Mouse (Mus musculus) forebrain, embryonic 15.5 days (tissue): ENCODE measurements at regions not wholly inside any gene's neighbourhood (a gene's known extent, or its start where the extent isn't known, plus 50 kb on each side); places are given as distances from the start of the nearest gene placed in this dataset.

ENCODE experiments used
- ATAC-seq: fragments of 200-750 bp; cut with Nextera tagmentation; replicated peaks from 2 replicates; pipeline ENCODE4 v1.8.0; 2017; ENCODE audit warnings: mild to moderate bottlenecking, moderate TSS enrichment, moderate library complexity
- H3K27ac ChIP-seq: fragments of 300-500 bp; sonication (generic); replicated peaks from 2 replicates; pipeline ENCODE4 v1.5.1; 2015; ENCODE audit warnings: mild to moderate bottlenecking, inconsistent platforms
- H3K27me3 ChIP-seq: fragments of 300-500 bp; sonication (generic); 2 replicates; pipeline ENCODE4 v1.6.1; 2015; ENCODE audit warnings: inconsistent platforms
- H3K36me3 ChIP-seq: fragments of 300-500 bp; sonication (generic); 2 replicates; pipeline ENCODE4 v1.6.1; 2015; ENCODE audit warnings: mild to moderate bottlenecking, inconsistent platforms
- H3K4me1 ChIP-seq: fragments of 300-500 bp; sonication (generic); 2 replicates; pipeline ENCODE4 v1.6.1; 2015; ENCODE audit warnings: inconsistent platforms
- H3K4me2 ChIP-seq: fragments of 300-500 bp; sonication (generic); replicated peaks from 2 replicates; pipeline ENCODE4 v1.6.1; 2015; ENCODE audit warnings: mild to moderate bottlenecking, inconsistent platforms
- H3K4me3 ChIP-seq: fragments of 300-500 bp; sonication (generic); 2 replicates; pipeline ENCODE4 v1.5.1; 2015; ENCODE audit warnings: mild to moderate bottlenecking, inconsistent platforms
- H3K9ac ChIP-seq: fragments of 300-500 bp; sonication (generic); replicated peaks from 2 replicates; pipeline ENCODE4 v1.6.1; 2015; ENCODE audit warnings: mild to moderate bottlenecking, inconsistent platforms
- H3K9me3 ChIP-seq: fragments of 300-500 bp; sonication (generic); 2 replicates; pipeline ENCODE4 v1.6.1; 2016; ENCODE audit warnings: inconsistent platforms
- WGBS: fragments of 180-500 bp; shearing (Covaris S2); methylation state at CpG from one replicate; pipeline ENCODE4 v1.1.7; 2015; ENCODE audit warnings: mixed read lengths; 5-methylcytosine and 5-hydroxymethylcytosine counted together

GRCm38 (mm10) chr1:113389920-113390319, 1525.2 kb upstream of the Dsel start:
- H3K4me3 ChIP-seq = no peak overlapping the region
- no peak overlapping the region for H3K4me2 ChIP-seq
- H3K9me3 ChIP-seq = no peaks in the 10 kb centered on the region
- H3K36me3 ChIP-seq = no peaks in the 10 kb centered on the region
- ATAC-seq = no peak
- H3K4me1 ChIP-seq = no peaks in the 10 kb centered on the region
- WGBS = 93% methylated on average over 2 of the region's 2 CpGs
- H3K27ac ChIP-seq = no peak overlapping the region
- no peak overlapping the region for H3K9ac ChIP-seq
- no peaks in the 10 kb centered on the region for H3K27me3 ChIP-seq

GRCm38 (mm10) chr1:113384888-113385430, 1520.2 kb upstream of the Dsel start:
- Histone ChIP-seq H3K4me2 (no peak overlapping the region), H3K9ac (no peak overlapping the region), H3K36me3 (no peaks in the 10 kb centered on the region), H3K4me1 (no peaks in the 10 kb centered on the region), H3K9me3 (no peaks in the 10 kb centered on the region), H3K27me3 (no peaks in the 10 kb centered on the region), H3K4me3 (no peak overlapping the region), H3K27ac (no peak overlapping the region)
- ATAC-seq = no peak
- 56% methylated on average over 6 of the region's 6 CpGs for WGBS

- ATAC-seq = peak; percentile 64
- no peaks in the 10 kb centered on the region for H3K27me3 ChIP-seq
- H3K36me3 ChIP-seq = no peaks in the 10 kb centered on the region
- H3K4me1 ChIP-seq = no peaks in the 10 kb centered on the region
- H3K9ac ChIP-seq = no peak overlapping the region
- no peaks in the 10 kb centered on the region for H3K9me3 ChIP-seq
- H3K4me3 ChIP-seq = no peak overlapping the region
- WGBS = 91% methylated on average over 2 of the region's 2 CpGs
- H3K4me2 ChIP-seq = no peak overlapping the region
- H3K27ac ChIP-seq = no peak overlapping the region
These were observed 1519.0 kb upstream of the Dsel start for GRCm38 (mm10) chr1:113383717-113384116.

GRCm38 (mm10) chr1:113372679-113373078, 1508.0 kb upstream of the Dsel start:
- Histone ChIP-seq H3K4me3 (no peak overlapping the region), H3K9me3 (no peaks in the 10 kb centered on the region), H3K4me2 (no peak overlapping the region), H3K27me3 (no peaks in the 10 kb centered on the region), H3K36me3 (no peaks in the 10 kb centered on the region), H3K4me1 (no peaks in the 10 kb centered on the region), H3K27ac (no peak overlapping the region), H3K9ac (no peak overlapping the region)
- ATAC-seq = no peak
- 64% methylated on average over 1 of the region's 1 CpGs for WGBS

GRCm38 (mm10) chr1:113358242-113358641, 1493.5 kb upstream of the Dsel start:
- H3K36me3 ChIP-seq = no peaks in the 10 kb centered on the region
- no peaks in the 10 kb centered on the region for H3K9me3 ChIP-seq
- ATAC-seq = peak; percentile 80
- peaks cover 7% of the 10 kb centered on the region; the same call in 1 of the 2 replicates for H3K4me1 ChIP-seq
- H3K27ac ChIP-seq = no peak overlapping the region
- WGBS = 14% methylated on average over 4 of the region's 4 CpGs
- H3K4me3 ChIP-seq = no peak overlapping the region
- H3K27me3 ChIP-seq = no peaks in the 10 kb centered on the region
- H3K9ac ChIP-seq = no peak overlapping the region
- H3K4me2 ChIP-seq = no peak overlapping the region

GRCm38 (mm10) chr1:113308037-113308436, 1443.3 kb upstream of the Dsel start:
- 85% methylated on average over 2 of the region's 2 CpGs for WGBS
- H3K27me3 ChIP-seq = no peaks in the 10 kb centered on the region

GRCm38 (mm10) chr1:113297807-113298206, 1433.1 kb upstream of the Dsel start:
- no peak overlapping the region for H3K4me2 ChIP-seq
- H3K27me3 ChIP-seq = no peaks in the 10 kb centered on the region
- no peaks in the 10 kb centered on the region for H3K9me3 ChIP-seq
- no peaks in the 10 kb centered on the region for H3K36me3 ChIP-seq
- H3K27ac ChIP-seq = no peak overlapping the region
- H3K4me1 ChIP-seq = no peaks in the 10 kb centered on the region
- peak; percentile 58; the same call in 1 of the 2 replicates for ATAC-seq
- H3K9ac ChIP-seq = no peak overlapping the region
- 55% methylated on average over 3 of the region's 3 CpGs for WGBS
- no peak overlapping the region for H3K4me3 ChIP-seq

More at GRCm38 (mm10) chr1:113308037-113308436, 1443.3 kb upstream of the Dsel start:
- Histone ChIP-seq H3K36me3 (no peaks in the 10 kb centered on the region), H3K4me1 (no peaks in the 10 kb centered on the region), H3K9me3 (no peaks in the 10 kb centered on the region), H3K27ac (no peak overlapping the region), H3K4me2 (no peak overlapping the region), H3K9ac (no peak overlapping the region), H3K4me3 (no peak overlapping the region)
- ATAC-seq = no peak

GRCm38 (mm10) chr1:113288242-113288641, 1423.5 kb upstream of the Dsel start:
- ATAC-seq = no peak
- Histone ChIP-seq H3K27ac (no peak overlapping the region), H3K4me3 (no peak overlapping the region), H3K4me2 (no peak overlapping the region), H3K4me1 (no peaks in the 10 kb centered on the region), H3K9ac (no peak overlapping the region), H3K36me3 (no peaks in the 10 kb centered on the region), H3K27me3 (no peaks in the 10 kb centered on the region), H3K9me3 (no peaks in the 10 kb centered on the region)

- no peaks in the 10 kb centered on the region for H3K9me3 ChIP-seq
- no peak overlapping the region for H3K9ac ChIP-seq
- ATAC-seq = no peak
- H3K4me1 ChIP-seq = no peaks in the 10 kb centered on the region
- no peak overlapping the region for H3K27ac ChIP-seq
- H3K27me3 ChIP-seq = no peaks in the 10 kb centered on the region
- H3K4me2 ChIP-seq = no peak overlapping the region
- H3K36me3 ChIP-seq = no peaks in the 10 kb centered on the region
- no peak overlapping the region for H3K4me3 ChIP-seq
These were observed 1419.4 kb upstream of the Dsel start for GRCm38 (mm10) chr1:113284122-113284521.

- H3K4me2 ChIP-seq = no peak overlapping the region
- H3K9ac ChIP-seq = no peak overlapping the region
- no peaks in the 10 kb centered on the region for H3K36me3 ChIP-seq
- H3K4me3 ChIP-seq = no peak overlapping the region
- no peak overlapping the region for H3K27ac ChIP-seq
- no peaks in the 10 kb centered on the region for H3K27me3 ChIP-seq
- ATAC-seq = no peak
- no peaks in the 10 kb centered on the region for H3K4me1 ChIP-seq
- no peaks in the 10 kb centered on the region for H3K9me3 ChIP-seq
These were observed 1394.7 kb upstream of the Dsel start for GRCm38 (mm10) chr1:113259421-113259820.

GRCm38 (mm10) chr1:113247325-113247724, 1382.6 kb upstream of the Dsel start:
- no peak for ATAC-seq
- 69% methylated on average over 5 of the region's 5 CpGs for WGBS
- H3K36me3 ChIP-seq = no peaks in the 10 kb centered on the region
- H3K9ac ChIP-seq = no peak overlapping the region
- H3K4me2 ChIP-seq = no peak overlapping the region
- H3K27me3 ChIP-seq = no peaks in the 10 kb centered on the region
- no peak overlapping the region for H3K4me3 ChIP-seq
- no peak overlapping the region for H3K27ac ChIP-seq
- no peaks in the 10 kb centered on the region for H3K9me3 ChIP-seq
- H3K4me1 ChIP-seq = no peaks in the 10 kb centered on the region

GRCm38 (mm10) chr1:113210095-113210494, 1345.4 kb upstream of the Dsel start:
- H3K36me3 ChIP-seq = no peaks in the 10 kb centered on the region
- no peak overlapping the region for H3K9ac ChIP-seq
- WGBS = 85% methylated on average over 1 of the region's 1 CpGs
- H3K9me3 ChIP-seq = no peaks in the 10 kb centered on the region
- ATAC-seq = no peak
- H3K4me2 ChIP-seq = no peak overlapping the region
- no peak overlapping the region for H3K27ac ChIP-seq
- no peaks in the 10 kb centered on the region for H3K27me3 ChIP-seq
- H3K4me1 ChIP-seq = no peaks in the 10 kb centered on the region
- no peak overlapping the region for H3K4me3 ChIP-seq

- 95% methylated on average over 1 of the region's 1 CpGs for WGBS
These were observed 1339.3 kb upstream of the Dsel start for GRCm38 (mm10) chr1:113204019-113204418.

More at GRCm38 (mm10) chr1:113204019-113204418, 1339.3 kb upstream of the Dsel start:
- H3K27me3 ChIP-seq = no peaks in the 10 kb centered on the region
- H3K4me2 ChIP-seq = no peak overlapping the region
- H3K9me3 ChIP-seq = no peaks in the 10 kb centered on the region
- no peaks in the 10 kb centered on the region for H3K36me3 ChIP-seq
- H3K27ac ChIP-seq = no peak overlapping the region
- no peak overlapping the region for H3K9ac ChIP-seq
- ATAC-seq = no peak
- H3K4me1 ChIP-seq = no peaks in the 10 kb centered on the region
- no peak overlapping the region for H3K4me3 ChIP-seq
